In genomic region chr11:46055896-46056769, GRCm38 (mm10) we compare ENCODE assay signal across 8 mouse cellular contexts. TPM values are rescaled to one million over a fixed set of nuclear protein-coding genes. Genes with fewer than 3 reads are reported as not detected.
A peak's percentile ranks its signal among the peaks of the same experiment; 100 is the strongest.
DNase-seq lines count a peak whose midpoint lies in the region; ATAC-seq lines count a peak whose summit lies in the region.

Gene Adam19, plus strand, starts transcription at chr11:46055992.

- no peaks in the 10 kb centered on the region for H3K27me3 ChIP-seq in hindbrain, embryonic 16.5 days (replicated peaks; ENCODE audit: control insufficient read depth, insufficient read depth, low read length)

- H3K4me2 ChIP-seq in hindbrain, embryonic 16.5 days (ENCODE audit: low read length) = peak within 1 kb of the TSS; percentile 84

- H3K36me3 ChIP-seq in hindbrain, embryonic 16.5 days (ENCODE audit: control insufficient read depth, insufficient read depth, low read length) = no peaks in the 10 kb centered on the region

- intact Hi-C loops in left cerebral cortex, postnatal 10 days (cut with DNase I) = loop anchor here (5.0 kb wide), 3 partner anchors 76 to 146 kb away; partner anchors contain the start of gene Thg1l

- H3K9ac ChIP-seq in hindbrain, embryonic 16.5 days (ENCODE audit: low read depth, low read length) = peak within 1 kb of the TSS; percentile 91

- no peaks in the 10 kb centered on the region for H3K9me3 ChIP-seq in hindbrain, embryonic 16.5 days (ENCODE audit: control insufficient read depth, low read length)

- peak; percentile 13 for ATAC-seq in activated CD4-positive, CD25-positive, alpha-beta regulatory T cell, adult 4 months
- ATAC-seq in common myeloid progenitor, adult 5-6 weeks (replicated peaks; ENCODE audit: low read depth, poor library complexity, severe bottlenecking) = peak; percentile 36; the same call in 1 of the 2 replicates
- ATAC-seq in hindbrain, embryonic 16.5 days = peak; percentile 91
- peak; percentile 75 for ATAC-seq in megakaryocyte, adult 5-6 weeks (ENCODE audit: poor library complexity, severe bottlenecking)

- H3K4me3 ChIP-seq in hindbrain, embryonic 16.5 days (ENCODE audit: low read length) = peak within 1 kb of the TSS; percentile 74

- under 1% methylated on average over 48 of the region's 51 CpGs for WGBS in hindbrain, embryonic 16.5 days

- DNase-seq in gastrocnemius, adult 8-10 months (ENCODE audit: low spot score in 2 of 2) = peak; percentile 50 to 57
- peak; percentile 54 to 88 for DNase-seq in left cerebral cortex, postnatal 10 days (ENCODE audit: extremely low spot score in 1 of 2, low spot score in 2 of 2)
- peak; percentile 85 to 86 for DNase-seq in right cerebral cortex, postnatal 10 days (ENCODE audit: low spot score in 2 of 2)
- DNase-seq in yolk sac, embryonic 10.5 days (ENCODE audit: low spot score) = peak; percentile 84

- H3K4me1 ChIP-seq in hindbrain, embryonic 16.5 days (ENCODE audit: control insufficient read depth, insufficient read depth, low read depth, low read length) = peaks cover 7% of the 10 kb centered on the region

- peak within 1 kb of the TSS; percentile 88 for H3K27ac ChIP-seq in hindbrain, embryonic 16.5 days (ENCODE audit: low read depth, low read length)

RNA-seq across cellular contexts. Expression of gene Adam19, which starts in this region (rescaled TPM):
- polyA plus RNA-seq in activated CD4-positive, CD25-positive, alpha-beta regulatory T cell, adult 4 months (2017; shearing (Covaris generic)) = 10 to 100 TPM; 74.6 to 85.8 TPM
- total RNA-seq in common myeloid progenitor, adult 5-6 weeks (2017) = 0.14 TPM in 1 of 2 replicates, not detected in the other
- total RNA-seq in gastrocnemius, adult 8-10 months (2022) = 1 to 10 TPM; 1.5 to 2.8 (median 2.2) TPM
- 9.4 and 13.0 TPM in 2 replicates for polyA plus RNA-seq in hindbrain, embryonic 16.5 days (2015; fragmentation: Nextera tagmentation; extraction: Ambion mirVana)
- 10 to 100 TPM; 30.6 to 35.1 TPM for total RNA-seq in left cerebral cortex, postnatal 10 days (2021)
- total RNA-seq in megakaryocyte, adult 5-6 weeks (2015) = 27.9 and 29.8 TPM in 2 replicates
- total RNA-seq in megakaryocyte, adult 5-6 weeks (2017) = 21.9 and 27.3 TPM in 2 replicates

Comparison
In these comparisons a context has a peak if more than half of its experiments do, and no peak if none do; other contexts are left out.
1. Peak in every context shown above with its lines: DNase-seq, ATAC-seq, H3K4me3 ChIP-seq and H3K27ac ChIP-seq.
2. RNA of gene Adam19 (total RNA-seq): 30.6 to 35.1 TPM in left cerebral cortex, postnatal 10 days and 21.9 to 29.8 TPM in megakaryocyte, adult 5-6 weeks; 1.5 to 2.8 TPM in gastrocnemius, adult 8-10 months and 0.14 TPM in common myeloid progenitor, adult 5-6 weeks; every median in the first group is over 4 times any median in the second.
3. Peak in ATAC-seq in common myeloid progenitor, adult 5-6 weeks; RNA of the gene not detected or under 1 TPM.
4. ATAC-seq: peak in every context shown above with its lines; median percentile 91 in hindbrain, embryonic 16.5 days; 75 in megakaryocyte, adult 5-6 weeks; 36 in common myeloid progenitor, adult 5-6 weeks; 13 in activated CD4-positive, CD25-positive, alpha-beta regulatory T cell, adult 4 months.